Comparison of ENCODE assay signal across 16 mouse cellular contexts in genomic region chr9:60696271-60696985, GRCm38 (mm10). TPM values are rescaled to one million over a fixed set of nuclear protein-coding genes. Genes with fewer than 3 reads are reported as not detected.
A peak's percentile ranks its signal among the peaks of the same experiment; 100 is the strongest.
DNase-seq lines count a peak whose midpoint lies in the region; ATAC-seq and TF ChIP-seq lines count a peak whose summit lies in the region.
"Had no signal": no experiment of that assay in that cellular context is flagged by ENCODE, and none has a peak within 500 bp of the region (broad histone marks: within the 10 kb centered on the region; RNA-seq: fewer than 3 reads in every experiment).

No protein-coding gene starts in this region.

- no peak overlapping the region for H3K9ac ChIP-seq in heart, embryonic 11.5 days (ENCODE audit: low read depth, low read length)
- no peak overlapping the region for H3K9ac ChIP-seq in midbrain, embryonic 16.5 days (ENCODE audit: low read depth, low read length)
- no peak overlapping the region for H3K9ac ChIP-seq in midbrain, embryonic 15.5 days
- H3K9ac ChIP-seq: forebrain, embryonic 13.5 days; neural tube, embryonic 12.5 days had no signal

- no peak for ATAC-seq in heart, embryonic 11.5 days (replicated peaks; ENCODE audit: insufficient number of reproducible peaks, low FRiP score, low TSS enrichment)
- no peak for ATAC-seq in midbrain, embryonic 16.5 days
- no peak for ATAC-seq in midbrain, embryonic 15.5 days (replicated peaks)
- ATAC-seq: forebrain, embryonic 13.5 days; intestine, postnatal 0 days had no signal

- H3K9me3 ChIP-seq in heart, embryonic 11.5 days (replicated peaks; ENCODE audit: control insufficient read depth, low read length): no peaks in the 10 kb centered on the region
- no peaks in the 10 kb centered on the region for H3K9me3 ChIP-seq in midbrain, embryonic 16.5 days (replicated peaks; ENCODE audit: control insufficient read depth, low read length, poor library complexity, severe bottlenecking)
- H3K9me3 ChIP-seq in midbrain, embryonic 15.5 days: no peaks in the 10 kb centered on the region
- H3K9me3 ChIP-seq: forebrain, embryonic 13.5 days; neural tube, embryonic 12.5 days had no signal

- H3K4me1 ChIP-seq in heart, embryonic 11.5 days (ENCODE audit: control insufficient read depth, insufficient read depth, low read length): no peaks in the 10 kb centered on the region
- H3K4me1 ChIP-seq in testis, adult 2 months (ENCODE audit: control insufficient read depth, insufficient read depth, low read length): no peaks in the 10 kb centered on the region; the same call in 1 of the 2 replicates
- no peaks in the 10 kb centered on the region; the same call in 1 of the 2 replicates for H3K4me1 ChIP-seq in midbrain, embryonic 16.5 days (ENCODE audit: control insufficient read depth, insufficient read depth, low read length)
- H3K4me1 ChIP-seq in midbrain, embryonic 15.5 days: no peaks in the 10 kb centered on the region
- H3K4me1 ChIP-seq: forebrain, embryonic 13.5 days; neural tube, embryonic 12.5 days had no signal

- H3K4me2 ChIP-seq in heart, embryonic 11.5 days: no peak overlapping the region
- no peak overlapping the region for H3K4me2 ChIP-seq in midbrain, embryonic 16.5 days (ENCODE audit: low read length)
- H3K4me2 ChIP-seq in midbrain, embryonic 15.5 days: no peak overlapping the region
- H3K4me2 ChIP-seq: forebrain, embryonic 13.5 days; neural tube, embryonic 12.5 days had no signal

- no peak overlapping the region for H3K4me3 ChIP-seq in heart, embryonic 11.5 days (ENCODE audit: low read depth, low read length)
- no peak overlapping the region for H3K4me3 ChIP-seq in testis, adult 2 months (ENCODE audit: control insufficient read depth, low read depth, low read length)
- H3K4me3 ChIP-seq in midbrain, embryonic 16.5 days (ENCODE audit: low read depth, low read length): no peak overlapping the region
- H3K4me3 ChIP-seq in midbrain, embryonic 15.5 days: no peak overlapping the region
- H3K4me3 ChIP-seq: forebrain, embryonic 13.5 days; neural tube, embryonic 12.5 days had no signal

- TF ChIP-seq CTCF in testis, adult 2 months (IDR thresholded peaks at IDR 0.05; ENCODE audit: control insufficient read depth, insufficient read depth, insufficient replicate concordance, low read depth, low read length): no peak

- no peak for TF ChIP-seq POLR2A in testis, adult 2 months (IDR thresholded peaks at IDR 0.05; ENCODE audit: control insufficient read depth, low read depth, low read length)

- H3K27ac ChIP-seq in heart, embryonic 11.5 days (ENCODE audit: low read depth, low read length): no peak overlapping the region
- peak overlapping the region; percentile 7; the same call in 1 of the 2 replicates for H3K27ac ChIP-seq in testis, adult 2 months (ENCODE audit: control insufficient read depth, insufficient read depth, low read depth, low read length)
- H3K27ac ChIP-seq in midbrain, embryonic 16.5 days (ENCODE audit: low read length): no peak overlapping the region
- no peak overlapping the region for H3K27ac ChIP-seq in midbrain, embryonic 15.5 days
- H3K27ac ChIP-seq: forebrain, embryonic 13.5 days; neural tube, embryonic 12.5 days had no signal

- WGBS in heart, embryonic 11.5 days (ENCODE audit: insufficient replicate concordance): 58% methylated on average over 6 of the region's 6 CpGs
- WGBS in midbrain, embryonic 16.5 days: 80% methylated on average over 6 of the region's 6 CpGs
- 81% methylated on average over 6 of the region's 6 CpGs for WGBS in midbrain, embryonic 15.5 days

- DNase-seq in heart, adult 8-10 months (ENCODE audit: low spot score): peak; percentile 45
- no peak for DNase-seq in testis, postnatal 10 days (ENCODE audit: low spot score)
- peak; percentile 66 for DNase-seq in fibroblast of lung, adult 2 months (ENCODE audit: low read depth)
- DNase-seq in testis, postnatal 14 days (ENCODE audit: low spot score): peak; percentile 51
- DNase-seq: cerebellum, adult 18-20 months; embryo, embryonic 11 days; gastrocnemius, postnatal 14 days; midbrain, embryonic 14.5 days; retina, postnatal 1 day had no signal

- H3K36me3 ChIP-seq in heart, embryonic 11.5 days (ENCODE audit: control insufficient read depth, insufficient read depth, low read length): no peaks in the 10 kb centered on the region
- no peaks in the 10 kb centered on the region for H3K36me3 ChIP-seq in testis, adult 2 months (ENCODE audit: control insufficient read depth, insufficient read depth, low read length)
- H3K36me3 ChIP-seq in midbrain, embryonic 16.5 days (ENCODE audit: control insufficient read depth, insufficient read depth, low read length): no peaks in the 10 kb centered on the region
- no peaks in the 10 kb centered on the region for H3K36me3 ChIP-seq in midbrain, embryonic 15.5 days (replicated peaks)
- H3K36me3 ChIP-seq: neural tube, embryonic 12.5 days had no signal

- H3K27me3 ChIP-seq in heart, embryonic 11.5 days (ENCODE audit: control insufficient read depth, insufficient read depth, low read length): no peaks in the 10 kb centered on the region
- no peaks in the 10 kb centered on the region for H3K27me3 ChIP-seq in testis, adult 2 months (ENCODE audit: control insufficient read depth, insufficient read depth, low read length)
- no peaks in the 10 kb centered on the region for H3K27me3 ChIP-seq in midbrain, embryonic 16.5 days (ENCODE audit: control insufficient read depth, insufficient read depth, low read depth, low read length)
- H3K27me3 ChIP-seq in midbrain, embryonic 15.5 days (replicated peaks): no peaks in the 10 kb centered on the region
- H3K27me3 ChIP-seq: forebrain, embryonic 13.5 days; neural tube, embryonic 12.5 days had no signal

RNA-seq across cellular contexts. Expression of gene Lrrc49, which starts 8.5 kb away (rescaled TPM):
- total RNA-seq in heart, adult 8-10 months (2022): 1 to 10 TPM; 3.5 to 4.2 (median 3.8) TPM
- 9.3 and 10.3 TPM in 2 replicates for polyA plus RNA-seq in heart, embryonic 11.5 days (2014; fragmentation: Nextera tagmentation; extraction: Ambion mirVana)
- polyA plus RNA-seq in testis, adult 2 months (2012; rRNA removed): 22.3 and 22.6 TPM in 2 replicates
- polyA plus RNA-seq in midbrain, embryonic 16.5 days (2015; fragmentation: Nextera tagmentation; extraction: Ambion mirVana): 83.5 and 88.4 TPM in 2 replicates
- 80.4 and 80.9 TPM in 2 replicates for polyA plus RNA-seq in midbrain, embryonic 15.5 days (2015; fragmentation: Nextera tagmentation; extraction: Ambion mirVana)

RNA-seq across cellular contexts. Expression of gene Larp6, which starts 16.4 kb away (rescaled TPM):
- total RNA-seq in heart, adult 8-10 months (2022): 1 to 10 TPM; 1.1 to 2.0 (median 1.7) TPM
- 0.40 and 0.92 TPM in 2 replicates for polyA plus RNA-seq in heart, embryonic 11.5 days (2014; fragmentation: Nextera tagmentation; extraction: Ambion mirVana)
- polyA plus RNA-seq in testis, adult 2 months (2012; rRNA removed): 4.8 and 6.1 TPM in 2 replicates
- 20.7 and 22.9 TPM in 2 replicates for polyA plus RNA-seq in midbrain, embryonic 16.5 days (2015; fragmentation: Nextera tagmentation; extraction: Ambion mirVana)
- 21.9 and 22.3 TPM in 2 replicates for polyA plus RNA-seq in midbrain, embryonic 15.5 days (2015; fragmentation: Nextera tagmentation; extraction: Ambion mirVana)
